Mouse (Mus musculus) limb, embryonic 13.5 days (tissue): ENCODE data around the gene Mier3. TPM values are rescaled to one million over a fixed set of nuclear protein-coding genes. Genes with fewer than 3 reads are reported as not detected.
"Not testable (repeated sequence)": the region's sequence is repeated elsewhere in the genome, so short reads cannot be mapped to it uniquely, and the experiment has no call there.

Experiments used
- ATAC-seq: fragments of 200-750 bp; cut with Nextera tagmentation; 2 replicates; pipeline ENCODE4 v1.8.0; 2017; ENCODE audit warnings: low read depth, moderate number of reproducible peaks, moderate TSS enrichment; ENCODE audit not compliant: low FRiP score
- H3K27ac ChIP-seq: fragments of 300-500 bp; sonication (generic); 2 replicates; pipeline ENCODE4 v1.5.1; 2015; ENCODE audit warnings: inconsistent platforms, mild to moderate bottlenecking, moderate library complexity
- H3K27me3 ChIP-seq: fragments of 300-500 bp; sonication (generic); 2 replicates; pipeline ENCODE4 v1.6.1; 2015; ENCODE audit warnings: mild to moderate bottlenecking, inconsistent platforms
- H3K36me3 ChIP-seq: fragments of 300-500 bp; sonication (generic); 2 replicates; pipeline ENCODE4 v1.6.1; 2015; ENCODE audit warnings: inconsistent platforms, mild to moderate bottlenecking, moderate library complexity
- H3K4me1 ChIP-seq: fragments of 300-500 bp; sonication (generic); 2 replicates; pipeline ENCODE4 v1.6.1; 2015; ENCODE audit warnings: inconsistent platforms
- H3K4me2 ChIP-seq: fragments of 300-500 bp; sonication (generic); replicated peaks from 2 replicates; pipeline ENCODE4 v1.6.1; 2015; ENCODE audit warnings: inconsistent platforms, mild to moderate bottlenecking, moderate library complexity
- H3K4me3 ChIP-seq: fragments of 300-500 bp; sonication (generic); 2 replicates; pipeline ENCODE4 v1.5.1; 2015; ENCODE audit warnings: moderate library complexity, mild to moderate bottlenecking, inconsistent platforms
- H3K9ac ChIP-seq: fragments of 300-500 bp; sonication (generic); 2 replicates; pipeline ENCODE4 v1.6.1; 2015; ENCODE audit warnings: mild to moderate bottlenecking, inconsistent platforms
- H3K9me3 ChIP-seq: fragments of 300-500 bp; sonication (generic); 2 replicates; pipeline ENCODE4 v1.6.1; 2016; ENCODE audit warnings: inconsistent platforms
- WGBS: fragments of 180-500 bp; shearing (Covaris S2); methylation state at CpG from one replicate; pipeline ENCODE4 v1.1.7; 2015; 5-methylcytosine and 5-hydroxymethylcytosine counted together
- polyA plus RNA-seq: library from polyadenylated mRNA; unstranded; fragments of >200 nt; fragmentation: Nextera tagmentation; extraction: Ambion mirVana; gene quantifications from 2 replicates; pipeline ENCODE4 v1.2.1, GENCODE M21; 2015

The Mier3 gene
- polyA plus RNA-seq, 1 experiment from 2014 or later: 27.5 TPM

GRCm38 (mm10) chr13:111659430-111659829, 21.3 kb upstream of the Mier3 start:
- Histone ChIP-seq H3K9me3 (no peaks in the 10 kb centered on the region), H3K27ac (peak overlapping the region; percentile 74; the same call in 1 of the 2 replicates), H3K4me3 (no peak overlapping the region), H3K27me3 (no peaks in the 10 kb centered on the region), H3K4me2 (no peak overlapping the region), H3K36me3 (no peaks in the 10 kb centered on the region), H3K4me1 (peaks cover 25% of the 10 kb centered on the region), H3K9ac (no peak overlapping the region)
- no peak for ATAC-seq
- WGBS: 71% methylated on average over 8 of the region's 8 CpGs

- H3K9me3 ChIP-seq: no peaks in the 10 kb centered on the region
- no peaks in the 10 kb centered on the region for H3K36me3 ChIP-seq
- no peak overlapping the region for H3K9ac ChIP-seq
- no peaks in the 10 kb centered on the region for H3K27me3 ChIP-seq
- WGBS: 23% methylated on average over 13 of the region's 13 CpGs
- H3K4me3 ChIP-seq: no peak overlapping the region
- no peak for ATAC-seq
- no peak overlapping the region for H3K27ac ChIP-seq
- peaks cover 25% of the 10 kb centered on the region for H3K4me1 ChIP-seq
- H3K4me2 ChIP-seq: no peak overlapping the region
These were observed 20.7 kb upstream of the Mier3 start for GRCm38 (mm10) chr13:111660072-111660471.

GRCm38 (mm10) chr13:111660556-111660955, 20.2 kb upstream of the Mier3 start:
- Histone ChIP-seq H3K4me2 (no peak overlapping the region), H3K4me1 (peaks cover 25% of the 10 kb centered on the region), H3K27me3 (no peaks in the 10 kb centered on the region), H3K4me3 (no peak overlapping the region), H3K9ac (no peak overlapping the region), H3K36me3 (no peaks in the 10 kb centered on the region), H3K27ac (no peak overlapping the region), H3K9me3 (no peaks in the 10 kb centered on the region)
- WGBS: 75% methylated on average over 3 of the region's 3 CpGs
- no peak for ATAC-seq

- Histone ChIP-seq H3K27ac (no peak overlapping the region), H3K4me1 (no peaks in the 10 kb centered on the region), H3K36me3 (no peaks in the 10 kb centered on the region), H3K9ac (no peak overlapping the region), H3K4me2 (no peak overlapping the region), H3K4me3 (no peak overlapping the region), H3K27me3 (no peaks in the 10 kb centered on the region), H3K9me3 (no peaks in the 10 kb centered on the region)
- ATAC-seq: no peak
- 94% methylated on average over 7 of the region's 7 CpGs for WGBS
These were observed 12.8 kb upstream of the Mier3 start for GRCm38 (mm10) chr13:111668016-111668415.

GRCm38 (mm10) chr13:111676841-111677240, 3.9 kb upstream of the Mier3 start:
- Histone ChIP-seq H3K9ac (no peak overlapping the region), H3K4me3 (no peak overlapping the region), H3K9me3 (peaks cover 15% of the 10 kb centered on the region), H3K4me2 (no peak overlapping the region), H3K4me1 (no peaks in the 10 kb centered on the region), H3K36me3 (no peaks in the 10 kb centered on the region), H3K27ac (no peak overlapping the region), H3K27me3 (no peaks in the 10 kb centered on the region)
- WGBS: 87% methylated on average over 3 of the region's 3 CpGs
- ATAC-seq: no peak

- H3K4me1 ChIP-seq: peaks cover 8% of the 10 kb centered on the region; the same call in 1 of the 2 replicates
- H3K4me3 ChIP-seq: no peak overlapping the region
- H3K27ac ChIP-seq: no peak overlapping the region
- ATAC-seq: no peak
- WGBS: 39% methylated on average over 5 of the region's 5 CpGs
- no peak overlapping the region for H3K4me2 ChIP-seq
- no peak overlapping the region for H3K9ac ChIP-seq
- H3K36me3 ChIP-seq: no peaks in the 10 kb centered on the region
- H3K9me3 ChIP-seq: no peaks in the 10 kb centered on the region
- H3K27me3 ChIP-seq: no peaks in the 10 kb centered on the region
These were observed 3.4 kb downstream of the Mier3 start for GRCm38 (mm10) chr13:111684056-111684625.

GRCm38 (mm10) chr13:111685751-111686462, 5.1 kb downstream of the Mier3 start:
- no peaks in the 10 kb centered on the region for H3K27me3 ChIP-seq
- H3K4me2 ChIP-seq: peak overlapping the region; percentile 79
- under 1% methylated on average over 81 of the region's 86 CpGs for whole genome bisulfite sequencing
- H3K4me3 ChIP-seq: peak overlapping the region; percentile 97
- H3K9me3 ChIP-seq: no peaks in the 10 kb centered on the region
- H3K27ac ChIP-seq: peak overlapping the region; percentile 97
- H3K4me1 ChIP-seq: peaks cover 8% of the 10 kb centered on the region; the same call in 1 of the 2 replicates
- H3K9ac ChIP-seq: peak overlapping the region; percentile 94
- H3K36me3 ChIP-seq: peaks cover 8% of the 10 kb centered on the region
- peak; percentile 93 for ATAC-seq

- under 1% methylated on average over 66 of the region's 101 CpGs for WGBS
- H3K27me3 ChIP-seq: no peaks in the 10 kb centered on the region
- H3K4me1 ChIP-seq: peaks cover 8% of the 10 kb centered on the region; the same call in 1 of the 2 replicates
- peak overlapping the region; percentile 79 for H3K4me2 ChIP-seq
- peak overlapping the region; percentile 94 for H3K9ac ChIP-seq
- H3K4me3 ChIP-seq: peak overlapping the region; percentile 97
- H3K9me3 ChIP-seq: no peaks in the 10 kb centered on the region
- ATAC-seq: peak; percentile 42
- H3K36me3 ChIP-seq: peaks cover 14% of the 10 kb centered on the region
- peak overlapping the region; percentile 97 for H3K27ac ChIP-seq
These were observed 5.9 kb downstream of the Mier3 start for GRCm38 (mm10) chr13:111686522-111687284.

- Histone ChIP-seq H3K36me3 (peaks cover 20% of the 10 kb centered on the region), H3K4me2 (peak overlapping the region; percentile 79), H3K4me3 (peak overlapping the region; percentile 97), H3K9me3 (no peaks in the 10 kb centered on the region), H3K4me1 (peaks cover 8% of the 10 kb centered on the region; the same call in 1 of the 2 replicates), H3K27ac (peak overlapping the region; percentile 97), H3K27me3 (no peaks in the 10 kb centered on the region), H3K9ac (peak overlapping the region; percentile 94)
- WGBS: under 1% methylated on average over 35 of the region's 35 CpGs
- peak; percentile 80 for ATAC-seq
These were observed 6.6 kb downstream of the Mier3 start for GRCm38 (mm10) chr13:111687285-111687781.

GRCm38 (mm10) chr13:111703396-111703795, 22.6 kb downstream of the Mier3 start:
- H3K27me3 ChIP-seq: no peaks in the 10 kb centered on the region
- H3K4me3 ChIP-seq: no peak overlapping the region
- H3K4me1 ChIP-seq: no peaks in the 10 kb centered on the region
- no peak overlapping the region for H3K27ac ChIP-seq
- WGBS: 96% methylated on average over 10 of the region's 10 CpGs
- no peak overlapping the region for H3K4me2 ChIP-seq
- no peaks in the 10 kb centered on the region for H3K9me3 ChIP-seq
- no peak overlapping the region for H3K9ac ChIP-seq
- ATAC-seq: no peak
- H3K36me3 ChIP-seq: peaks cover 74% of the 10 kb centered on the region

- 86% methylated on average over 4 of the region's 4 CpGs for WGBS
- not testable (repeated sequence) for ATAC-seq, H3K27ac ChIP-seq, H3K4me1 ChIP-seq, H3K9ac ChIP-seq, H3K4me2 ChIP-seq, H3K4me3 ChIP-seq, H3K9me3 ChIP-seq, H3K27me3 ChIP-seq
- peaks cover 79% of the 10 kb centered on the region for H3K36me3 ChIP-seq
These were observed 23.2 kb downstream of the Mier3 start for GRCm38 (mm10) chr13:111703952-111704351.

- 91% methylated on average over 4 of the region's 4 CpGs for WGBS
- peaks cover 95% of the 10 kb centered on the region for H3K36me3 ChIP-seq
- ATAC-seq: no peak
These were observed 29.8 kb downstream of the Mier3 start for GRCm38 (mm10) chr13:111710531-111710930.

More at GRCm38 (mm10) chr13:111710531-111710930, 29.8 kb downstream of the Mier3 start:
- H3K4me1 ChIP-seq: no peaks in the 10 kb centered on the region
- no peaks in the 10 kb centered on the region for H3K27me3 ChIP-seq
- no peak overlapping the region for H3K9ac ChIP-seq
- no peak overlapping the region for H3K4me3 ChIP-seq
- H3K27ac ChIP-seq: no peak overlapping the region
- H3K9me3 ChIP-seq: no peaks in the 10 kb centered on the region
- H3K4me2 ChIP-seq: no peak overlapping the region
